Mouse (Mus musculus) MEL (cell line): ENCODE data around the gene Llgl2. TPM values are rescaled to one million over a fixed set of nuclear protein-coding genes. Genes with fewer than 3 reads are reported as not detected.

Experiments used
- DNase-seq: peaks from one replicate; pipeline ENCODE4 v3.0.0; 2011; ENCODE audit warnings: low read depth, low spot score
- H3K27ac ChIP-seq: 2 replicates; pipeline ENCODE4 v1.5.1; 2012; ENCODE audit warnings: low read depth, mild to moderate bottlenecking, control low read depth, low read length, moderate library complexity; ENCODE audit not compliant: control insufficient read depth
- H3K27me3 ChIP-seq, 2 experiments: fragments of 150-350 bp in 1 of 2; sonication (generic) in 1 of 2; 2 replicates each; pipeline ENCODE4 v1.6.1; 2012; ENCODE audit warnings: low read length in 2 of 2, mild to moderate bottlenecking in 2 of 2, improper control_type of control experiment in 1 of 2, moderate library complexity in 1 of 2; ENCODE audit not compliant: insufficient read depth in 2 of 2, control insufficient read depth in 1 of 2
- H3K36me3 ChIP-seq, 2 experiments: 2 replicates each; pipeline ENCODE4 v1.6.1; 2012 to 2014; ENCODE audit warnings: low read length in 2 of 2, improper control_type of control experiment in 1 of 2, inconsistent platforms in 1 of 2, mild to moderate bottlenecking in 1 of 2; ENCODE audit not compliant: insufficient read depth in 2 of 2, control insufficient read depth in 1 of 2
- H3K4me1 ChIP-seq, 2 experiments: fragments of 150-350 bp in 1 of 2; sonication (generic) in 1 of 2; 2 replicates each; pipeline ENCODE4 v1.6.1; 2012; ENCODE audit warnings: low read length in 2 of 2, improper control_type of control experiment in 1 of 2, mild to moderate bottlenecking in 1 of 2; ENCODE audit not compliant: insufficient read depth in 2 of 2, control insufficient read depth in 1 of 2
- H3K4me3 ChIP-seq, 2 experiments: fragments of 150-350 bp in 1 of 2; sonication (generic) in 1 of 2; 2 replicates each; pipeline ENCODE4 v1.5.1; 2012; ENCODE audit warnings: low read depth in 2 of 2, low read length in 2 of 2, mild to moderate bottlenecking in 2 of 2, moderate library complexity in 2 of 2, control low read depth in 1 of 2, improper control_type of control experiment in 1 of 2; ENCODE audit not compliant: control insufficient read depth in 1 of 2, insufficient read depth in 1 of 2
- H3K79me2 ChIP-seq: 2 replicates; pipeline ENCODE4 v1.6.1; 2012; ENCODE audit warnings: mild to moderate bottlenecking, low read length, moderate library complexity; ENCODE audit not compliant: control insufficient read depth, poor library complexity, insufficient read depth
- H3K9ac ChIP-seq: 2 replicates; pipeline ENCODE4 v1.6.1; 2012; ENCODE audit warnings: low read depth, mild to moderate bottlenecking, control low read depth, low read length, moderate library complexity; ENCODE audit not compliant: control insufficient read depth, poor library complexity, severe bottlenecking
- H3K9me3 ChIP-seq: fragments of 150-350 bp; sonication (generic); replicated peaks from 2 replicates; pipeline ENCODE4 v1.6.1; 2012; ENCODE audit warnings: mild to moderate bottlenecking, low read length, improper control_type of control experiment, moderate library complexity; ENCODE audit not compliant: insufficient read depth
- CHD2 ChIP-seq: IDR thresholded peaks from 2 replicates; pipeline ENCODE4 v1.6.1; 2011; ENCODE audit warnings: low read length, improper control_type of control experiment
- ELF1 ChIP-seq: IDR thresholded peaks from 2 replicates; pipeline ENCODE4 v1.6.1; 2014; ENCODE audit warnings: low read depth, mild to moderate bottlenecking, inconsistent platforms, low read length, improper control_type of control experiment, moderate library complexity
- EP300 ChIP-seq, 2 experiments: IDR thresholded peaks; 2 replicates each; pipeline ENCODE4 v1.6.1; 2011; ENCODE audit warnings: improper control_type of control experiment in 2 of 2, low read length in 2 of 2, low read depth in 1 of 2, mild to moderate bottlenecking in 1 of 2
- ETS1 ChIP-seq: IDR thresholded peaks from 2 replicates; pipeline ENCODE4 v1.6.1; 2012; ENCODE audit warnings: low read depth, mild to moderate bottlenecking, inconsistent platforms, low read length, improper control_type of control experiment, moderate library complexity
- GABPA ChIP-seq: IDR thresholded peaks from 2 replicates; pipeline ENCODE4 v1.6.1; 2012; ENCODE audit warnings: low read depth, mild to moderate bottlenecking, inconsistent platforms, low read length, improper control_type of control experiment, moderate library complexity
- GATA1 ChIP-seq: IDR thresholded peaks from 2 replicates; pipeline ENCODE4 v1.6.1; 2011; ENCODE audit warnings: low read depth, low read length, improper control_type of control experiment
- HCFC1 ChIP-seq: IDR thresholded peaks from 2 replicates; pipeline ENCODE4 v1.6.1; 2012; ENCODE audit warnings: low read depth, mild to moderate bottlenecking, inconsistent platforms, low read length, improper control_type of control experiment, moderate library complexity
- JUND ChIP-seq: IDR thresholded peaks from 2 replicates; pipeline ENCODE4 v1.6.1; 2011; ENCODE audit warnings: low read depth, mild to moderate bottlenecking, improper control_type of control experiment, low read length
- KAT2A ChIP-seq: conservative IDR thresholded peaks from 2 replicates; pipeline ENCODE4 v1.6.1; 2012; ENCODE audit warnings: low read depth, low read length, improper control_type of control experiment, inconsistent platforms
- MAFK ChIP-seq: IDR thresholded peaks from 2 replicates; pipeline ENCODE4 v1.6.1; 2011; ENCODE audit warnings: low read depth, mild to moderate bottlenecking, low read length, improper control_type of control experiment, borderline replicate concordance
- MAX ChIP-seq: IDR thresholded peaks from 2 replicates; pipeline ENCODE4 v1.6.1; 2011; ENCODE audit warnings: low read length, improper control_type of control experiment
- MEF2A ChIP-seq: IDR thresholded peaks from 2 replicates; pipeline ENCODE4 v1.6.1; 2014; ENCODE audit warnings: low read depth, mild to moderate bottlenecking, inconsistent platforms, low read length, improper control_type of control experiment; ENCODE audit not compliant: poor library complexity, insufficient replicate concordance, severe bottlenecking; ENCODE audit errors: extremely low read depth
- MXI1 ChIP-seq: IDR thresholded peaks from 2 replicates; pipeline ENCODE4 v1.6.1; 2011; ENCODE audit warnings: mild to moderate bottlenecking, low read depth, low read length, improper control_type of control experiment
- MYB ChIP-seq: IDR thresholded peaks from 2 replicates; pipeline ENCODE4 v1.6.1; 2011; ENCODE audit warnings: mild to moderate bottlenecking, low read depth, low read length, improper control_type of control experiment
- MYC ChIP-seq: IDR thresholded peaks from 2 replicates; pipeline ENCODE4 v1.6.1; 2011; ENCODE audit warnings: low read depth, mild to moderate bottlenecking, low read length, improper control_type of control experiment, moderate library complexity
- RAD21 ChIP-seq: IDR thresholded peaks from 2 replicates; pipeline ENCODE4 v1.6.1; 2011; ENCODE audit warnings: mild to moderate bottlenecking, low read depth, low read length, improper control_type of control experiment
- RCOR1 ChIP-seq: IDR thresholded peaks from 2 replicates; pipeline ENCODE4 v1.6.1; 2012; ENCODE audit warnings: low read depth, mild to moderate bottlenecking, inconsistent platforms, low read length, improper control_type of control experiment
- SIN3A ChIP-seq: IDR thresholded peaks from 2 replicates; pipeline ENCODE4 v1.6.1; 2012; ENCODE audit warnings: low read length, improper control_type of control experiment, inconsistent platforms
- ZC3H11A ChIP-seq: IDR thresholded peaks from 2 replicates; pipeline ENCODE4 v1.6.1; 2012; ENCODE audit warnings: low read depth, mild to moderate bottlenecking, inconsistent platforms, low read length, improper control_type of control experiment
- ZKSCAN1 ChIP-seq: IDR thresholded peaks from 2 replicates; pipeline ENCODE4 v1.6.1; 2012; ENCODE audit warnings: low read depth, mild to moderate bottlenecking, inconsistent platforms, low read length, improper control_type of control experiment, moderate library complexity
- ZMIZ1 ChIP-seq: IDR thresholded peaks from 2 replicates; pipeline ENCODE4 v1.6.1; 2012; ENCODE audit warnings: low read depth, mild to moderate bottlenecking, inconsistent platforms, low read length, improper control_type of control experiment, moderate library complexity
- ZNF384 ChIP-seq: IDR thresholded peaks from 2 replicates; pipeline ENCODE4 v1.6.1; 2012; ENCODE audit warnings: low read depth, mild to moderate bottlenecking, inconsistent platforms, low read length, improper control_type of control experiment
- polyA plus RNA-seq, 2 experiments: library from polyadenylated mRNA; stranded (reverse) in 1 of 2; unstranded in 1 of 2; fragments of >175 nt in 1 of 2; fragments of >200 nt in 1 of 2; gene quantifications; 2 replicates each; pipeline versions ENCODE4 v1.2.1 to v1.2.4; 2012; ENCODE audit warnings: low replicate concordance in 2 of 2, low read depth in 1 of 2; ENCODE audit not compliant: insufficient read length in 2 of 2, insufficient read depth in 1 of 2, missing spikeins in 1 of 2
- total RNA-seq: library from RNA; depleted of rRNA; stranded (reverse); fragments of 300-350 nt; gene quantifications from 2 replicates; pipeline ENCODE4 v1.2.3, GENCODE M21; 2012

The Llgl2 gene
- total and polyA plus RNA-seq, 3 experiments: 15.9 to 22.6 TPM; not detected in 1

- TF ChIP-seq MXI1 (no peak), GABPA (no peak), ELF1 (no peak), MEF2A (no peak), ZMIZ1 (no peak), RCOR1 (no peak), KAT2A (no peak), ZC3H11A (no peak), HCFC1 (no peak), CHD2 (no peak), MYC (no peak), EP300 (IDR thresholded peaks at IDR 0.05; ENCODE audit: low read depth in 1 of 2, low read length in 2 of 2) (no peak)
- no peaks in the 10 kb centered on the region for H3K9me3 ChIP-seq
- H3K36me3 ChIP-seq: peaks cover 0 to 7% of the 10 kb centered on the region in 2 experiments; a peak in 2 of 4 replicates
- DNase-seq: no peak
- no peak overlapping the region for H3K9ac ChIP-seq
- H3K79me2 ChIP-seq: peaks cover 15% of the 10 kb centered on the region
- no peak overlapping the region for H3K4me3 ChIP-seq
- H3K4me1 ChIP-seq: peaks cover 2 to 17% of the 10 kb centered on the region in 2 experiments; a peak in 3 of 4 replicates
- H3K27ac ChIP-seq: no peak overlapping the region
- no peaks in the 10 kb centered on the region for H3K27me3 ChIP-seq
Measured at GRCm38 (mm10) chr11:115810377-115810776, 13.5 kb upstream of the Llgl2 start.

GRCm38 (mm10) chr11:115811381-115812093 lies 12.3 kb upstream of the Llgl2 start:
- TF ChIP-seq GABPA: no peak
- TF ChIP-seq JUND: no peak
- no peak for TF ChIP-seq MAX
- no peak for TF ChIP-seq ZNF384
- no peak for TF ChIP-seq MXI1
- no peak for TF ChIP-seq SIN3A
- no peak for TF ChIP-seq CHD2
- no peak for TF ChIP-seq MYB
- no peak for TF ChIP-seq RAD21
- TF ChIP-seq ETS1: no peak
- TF ChIP-seq ZC3H11A: no peak
- TF ChIP-seq MAFK: no peak
- no peak for TF ChIP-seq GATA1
- no peak for TF ChIP-seq ZKSCAN1
- Histone ChIP-seq H3K27ac (no peak overlapping the region), H3K4me3 (no peak overlapping the region), H3K27me3 (no peaks in the 10 kb centered on the region), H3K4me1 (peaks cover 2 to 26% of the 10 kb centered on the region in 2 experiments; a peak in 3 of 4 replicates), H3K79me2 (peaks cover 22% of the 10 kb centered on the region), H3K9me3 (no peaks in the 10 kb centered on the region), H3K36me3 (peaks cover 0 to 15% of the 10 kb centered on the region in 2 experiments; a peak in 2 of 4 replicates), H3K9ac (no peak overlapping the region)
- no peak for DNase-seq
